Mouse (Mus musculus): ENCODE measurements around the gene Mab21l3. TPM values are rescaled to one million over a fixed set of nuclear protein-coding genes. Genes with fewer than 3 reads are reported as not detected.

The Mab21l3 gene
- polyA plus RNA-seq (2016; fragmentation: Nextera tagmentation; extraction: Ambion mirVana) = 0.71 and 0.72 TPM in 2 replicates

DNA sequence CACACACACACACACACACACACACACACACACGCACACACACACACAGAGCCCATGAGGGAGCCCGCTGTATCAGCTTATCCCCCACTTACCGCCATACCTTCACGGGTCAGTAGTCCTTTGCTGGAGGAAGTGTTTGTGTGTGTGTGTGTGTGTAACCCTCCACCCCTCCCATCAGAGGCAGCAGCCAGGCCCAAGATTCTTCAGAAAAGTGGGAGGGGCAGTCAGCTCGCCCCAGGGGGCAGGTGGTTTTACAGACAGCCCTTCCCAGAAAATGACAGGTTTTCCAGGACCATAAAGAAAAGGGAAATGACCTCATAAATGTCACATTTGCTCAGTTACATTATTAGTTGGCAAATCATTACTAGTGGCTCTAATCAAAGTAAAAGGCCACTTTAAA lies at the start of gene Mab21l3:
Mab21l3 (minus strand) TSS at position 144 of the 400 bp plus-strand sequence.
- no peak for ATAC-seq (ENCODE audit: low FRiP score)

DNA sequence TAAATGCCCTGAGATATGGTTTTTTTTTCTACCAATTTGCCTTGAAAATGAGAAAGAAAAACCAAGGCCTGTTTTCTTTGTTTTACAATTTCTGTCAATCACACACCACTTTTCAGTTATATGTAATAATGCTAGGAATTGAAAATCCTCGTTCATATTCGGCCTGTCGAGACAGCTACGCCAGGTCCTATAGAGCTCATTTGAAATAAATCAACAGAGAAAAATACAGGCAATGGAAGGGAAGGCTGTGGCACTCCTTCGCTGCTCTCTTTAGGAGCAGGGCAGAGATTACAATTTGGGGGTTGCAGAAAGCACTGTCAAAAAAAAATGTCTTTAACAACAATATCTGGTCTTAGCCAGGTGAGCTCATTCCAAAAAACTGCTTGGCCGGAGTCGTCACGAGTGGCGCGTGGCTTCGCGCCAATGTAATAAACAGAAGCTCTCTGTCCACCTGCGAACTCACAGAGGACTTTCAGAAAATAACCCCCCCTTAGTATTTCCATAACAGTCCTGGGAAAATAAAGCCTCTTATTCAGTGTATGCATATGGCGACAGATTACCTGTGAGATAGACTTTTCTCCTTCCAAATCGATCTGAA lies 48.7 kb upstream of the Mab21l3 start:
- Histone ChIP-seq H3K4me2 (replicated peaks) (no peak overlapping the region), H3K4me1 (peaks cover under 1% of the 10 kb centered on the region; the same call in 1 of the 2 replicates), H3K36me3 (no peaks in the 10 kb centered on the region), H3K4me3 (no peak overlapping the region), H3K27ac (peak overlapping the region; percentile 68), H3K27me3 (no peaks in the 10 kb centered on the region), H3K9me3 (replicated peaks) (no peaks in the 10 kb centered on the region), H3K9ac (no peak overlapping the region)
- no peak for ATAC-seq (ENCODE audit: low FRiP score)
- 85% methylated on average over 15 of the region's 15 CpGs for WGBS

More for the DNA sequence above, at the start of gene Mab21l3:
- Histone ChIP-seq H3K4me2 (replicated peaks) (no peak within 1 kb of the TSS), H3K27me3 (no peaks in the 10 kb centered on the region), H3K9me3 (replicated peaks) (no peaks in the 10 kb centered on the region), H3K4me1 (no peaks in the 10 kb centered on the region), H3K4me3 (no peak within 1 kb of the TSS), H3K27ac (no peak within 1 kb of the TSS), H3K36me3 (no peaks in the 10 kb centered on the region), H3K9ac (no peak within 1 kb of the TSS)
- WGBS = 71% methylated on average over 5 of the region's 5 CpGs

DNA sequence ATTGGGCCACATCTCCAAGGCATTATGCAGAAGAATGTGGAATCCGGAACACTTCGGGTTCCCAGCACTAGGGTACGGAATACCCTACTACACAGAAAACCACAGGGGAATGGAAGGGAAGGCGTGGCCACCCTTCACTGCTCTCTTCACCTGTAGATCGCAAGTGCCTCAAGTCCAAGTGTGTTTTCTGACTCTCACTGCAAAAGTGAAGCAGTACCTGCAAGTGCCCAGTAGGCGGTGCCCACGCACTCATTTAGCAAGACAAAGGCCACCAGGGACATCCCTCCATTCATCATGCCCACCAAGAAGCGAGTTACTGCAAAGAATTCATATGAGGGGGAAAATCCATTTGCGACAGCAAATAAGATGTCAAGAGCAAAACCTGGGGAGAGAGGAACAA lies 48.1 kb upstream of the Mab21l3 start:
- Histone ChIP-seq H3K27ac (peak overlapping the region; percentile 68; the same call in 1 of the 2 replicates), H3K36me3 (no peaks in the 10 kb centered on the region), H3K4me3 (no peak overlapping the region), H3K9me3 (replicated peaks) (no peaks in the 10 kb centered on the region), H3K4me1 (no peaks in the 10 kb centered on the region), H3K9ac (no peak overlapping the region), H3K4me2 (replicated peaks) (no peak overlapping the region), H3K27me3 (no peaks in the 10 kb centered on the region)
- ATAC-seq (ENCODE audit: low FRiP score) = peak; percentile 64
- WGBS = 26% methylated on average over 9 of the region's 9 CpGs

GRCm38 (mm10) chr3:101895376-101895910 lies 46.7 kb upstream of the Mab21l3 start:
- Histone ChIP-seq H3K4me2 (replicated peaks) (no peak overlapping the region), H3K4me1 (no peaks in the 10 kb centered on the region), H3K4me3 (no peak overlapping the region), H3K27me3 (no peaks in the 10 kb centered on the region), H3K27ac (no peak overlapping the region), H3K9ac (no peak overlapping the region), H3K36me3 (no peaks in the 10 kb centered on the region), H3K9me3 (replicated peaks) (no peaks in the 10 kb centered on the region)
- 84% methylated on average over 7 of the region's 7 CpGs for WGBS
- no peak for ATAC-seq (ENCODE audit: low FRiP score)

- no peak for ATAC-seq (ENCODE audit: low FRiP score)
- WGBS = 39% methylated on average over 3 of the region's 3 CpGs
- H3K4me2 ChIP-seq (replicated peaks) = no peak overlapping the region
These were observed 36.8 kb upstream of the Mab21l3 start for GRCm38 (mm10) chr3:101885591-101885990.

DNA sequence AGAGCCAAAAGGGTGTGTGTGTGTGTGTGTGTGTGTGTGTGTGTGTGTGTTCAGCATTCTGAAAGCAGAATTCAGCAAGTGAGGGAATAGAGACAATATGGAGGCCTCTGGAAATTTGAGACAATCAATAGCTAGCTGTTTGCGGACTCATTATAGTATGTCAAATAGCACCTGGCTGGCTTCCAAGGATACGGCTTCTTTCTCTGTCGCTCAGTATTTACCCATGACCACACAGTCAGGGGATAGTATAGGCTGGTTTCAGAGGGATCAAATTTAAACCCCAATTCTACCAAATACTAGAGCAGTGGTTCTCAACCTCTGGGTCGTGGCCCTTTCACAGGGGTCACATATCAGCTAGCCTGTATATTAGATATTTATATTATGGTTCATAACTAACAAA lies 36.3 kb upstream of the Mab21l3 start:
- no peak overlapping the region for H3K4me3 ChIP-seq
- H3K9me3 ChIP-seq (replicated peaks) = no peaks in the 10 kb centered on the region
- H3K9ac ChIP-seq = no peak overlapping the region
- H3K4me1 ChIP-seq = peaks cover 8% of the 10 kb centered on the region
- WGBS = 53% methylated on average over 4 of the region's 4 CpGs
- H3K4me2 ChIP-seq (replicated peaks) = no peak overlapping the region
- H3K36me3 ChIP-seq = no peaks in the 10 kb centered on the region
- H3K27ac ChIP-seq = no peak overlapping the region; the same call in 1 of the 2 replicates
- H3K27me3 ChIP-seq = no peaks in the 10 kb centered on the region
- no peak for ATAC-seq (ENCODE audit: low FRiP score)

More at GRCm38 (mm10) chr3:101885591-101885990, 36.8 kb upstream of the Mab21l3 start:
- Histone ChIP-seq H3K9me3 (replicated peaks) (no peaks in the 10 kb centered on the region), H3K9ac (no peak overlapping the region), H3K27me3 (no peaks in the 10 kb centered on the region), H3K4me1 (peaks cover 8% of the 10 kb centered on the region), H3K27ac (no peak overlapping the region), H3K36me3 (no peaks in the 10 kb centered on the region), H3K4me3 (no peak overlapping the region)

DNA sequence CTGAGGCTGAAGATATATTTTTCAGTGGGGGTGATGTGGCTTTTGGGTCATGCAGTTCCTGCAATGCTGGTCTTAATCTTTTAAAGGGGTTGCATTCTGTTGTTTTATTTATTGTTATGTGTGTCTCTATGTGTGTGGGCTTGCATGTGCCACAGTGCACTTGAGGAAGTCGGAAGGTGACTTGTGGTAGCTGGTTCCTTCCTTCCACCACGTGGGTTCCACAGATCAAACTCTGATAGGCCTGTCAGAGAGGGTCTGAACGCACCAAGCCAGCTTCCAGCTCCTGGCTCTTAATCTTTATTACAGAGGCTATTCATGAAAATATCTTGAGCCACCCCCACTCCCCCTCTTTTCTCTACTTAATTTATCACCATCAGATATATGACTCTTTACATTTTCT lies 35.1 kb upstream of the Mab21l3 start:
- ATAC-seq (ENCODE audit: low FRiP score) = no peak
- WGBS = 79% methylated on average over 3 of the region's 3 CpGs

GRCm38 (mm10) chr3:101881721-101882120 lies 33.0 kb upstream of the Mab21l3 start:
- Histone ChIP-seq H3K9ac (no peak overlapping the region), H3K36me3 (peaks cover 9% of the 10 kb centered on the region; the same call in 1 of the 2 replicates), H3K4me1 (peaks cover 16% of the 10 kb centered on the region), H3K4me3 (no peak overlapping the region), H3K27ac (no peak overlapping the region), H3K27me3 (no peaks in the 10 kb centered on the region), H3K9me3 (replicated peaks) (no peaks in the 10 kb centered on the region), H3K4me2 (replicated peaks) (no peak overlapping the region)
- no peak for ATAC-seq (ENCODE audit: low FRiP score)
- 72% methylated on average over 9 of the region's 9 CpGs for WGBS

More for the DNA sequence above, 35.1 kb upstream of the Mab21l3 start:
- Histone ChIP-seq H3K36me3 (peaks cover 9% of the 10 kb centered on the region; the same call in 1 of the 2 replicates), H3K4me1 (peaks cover 8% of the 10 kb centered on the region), H3K9me3 (replicated peaks) (no peaks in the 10 kb centered on the region), H3K27me3 (no peaks in the 10 kb centered on the region), H3K4me2 (replicated peaks) (no peak overlapping the region), H3K4me3 (no peak overlapping the region), H3K9ac (no peak overlapping the region), H3K27ac (no peak overlapping the region)

DNA sequence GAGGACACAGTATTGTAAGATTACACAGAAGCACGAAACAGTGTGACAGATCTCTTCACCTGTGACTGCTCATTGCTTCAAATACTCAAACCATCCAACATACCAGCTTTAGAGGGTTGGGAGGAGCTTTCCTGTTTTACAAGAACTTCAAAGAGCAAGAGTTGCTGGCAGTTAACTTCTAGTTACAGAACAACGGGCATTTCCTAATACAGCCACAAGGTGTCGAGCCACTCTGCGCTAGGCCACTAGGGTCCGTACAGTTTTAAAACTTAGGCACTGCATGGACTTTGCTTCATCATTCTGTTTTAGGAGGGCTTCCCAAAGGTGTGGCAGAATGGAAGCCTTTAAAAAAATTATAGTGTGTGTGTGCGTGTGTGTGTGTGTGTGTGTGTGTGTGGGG lies 32.1 kb upstream of the Mab21l3 start:
- H3K4me3 ChIP-seq = no peak overlapping the region
- H3K9me3 ChIP-seq (replicated peaks) = no peaks in the 10 kb centered on the region
- H3K36me3 ChIP-seq = peaks cover 9% of the 10 kb centered on the region; the same call in 1 of the 2 replicates
- H3K9ac ChIP-seq = no peak overlapping the region
- H3K4me2 ChIP-seq (replicated peaks) = no peak overlapping the region
- no peaks in the 10 kb centered on the region for H3K27me3 ChIP-seq
- ATAC-seq (ENCODE audit: low FRiP score) = no peak
- 83% methylated on average over 6 of the region's 6 CpGs for WGBS
- H3K27ac ChIP-seq = no peak overlapping the region
- peaks cover 18% of the 10 kb centered on the region for H3K4me1 ChIP-seq

DNA sequence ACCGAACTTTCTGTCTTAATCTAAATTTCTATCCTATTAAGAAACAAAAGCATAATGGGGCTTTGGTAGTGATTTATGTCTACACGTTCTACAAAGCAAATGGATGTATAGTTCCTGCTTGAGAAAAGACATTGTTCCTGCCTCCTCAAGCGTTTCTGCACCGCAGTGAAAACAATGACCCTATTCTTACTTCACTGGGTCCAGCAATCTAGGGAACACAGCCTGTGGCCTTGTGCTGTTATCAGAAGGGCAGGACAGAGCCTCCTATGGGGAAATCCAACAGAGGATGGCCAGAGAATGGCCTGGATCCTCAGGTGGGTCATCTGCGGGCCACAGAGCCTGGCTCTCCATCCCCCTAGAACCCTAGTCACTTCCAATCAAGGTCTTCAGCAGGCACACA lies 29.4 kb upstream of the Mab21l3 start:
- no peak overlapping the region for H3K4me3 ChIP-seq
- no peak for ATAC-seq (ENCODE audit: low FRiP score)
- no peak overlapping the region for H3K9ac ChIP-seq
- H3K4me1 ChIP-seq = peaks cover 20% of the 10 kb centered on the region
- H3K36me3 ChIP-seq = peaks cover 12% of the 10 kb centered on the region; the same call in 1 of the 2 replicates
- 24% methylated on average over 5 of the region's 5 CpGs for WGBS
- no peak overlapping the region for H3K27ac ChIP-seq
- no peak overlapping the region for H3K4me2 ChIP-seq (replicated peaks)
- no peaks in the 10 kb centered on the region for H3K9me3 ChIP-seq (replicated peaks)
- no peaks in the 10 kb centered on the region for H3K27me3 ChIP-seq

- H3K9ac ChIP-seq = no peak overlapping the region
- H3K27me3 ChIP-seq = no peaks in the 10 kb centered on the region
- 61% methylated on average over 7 of the region's 7 CpGs for WGBS
- peaks cover 12% of the 10 kb centered on the region; the same call in 1 of the 2 replicates for H3K36me3 ChIP-seq
- no peak for ATAC-seq (ENCODE audit: low FRiP score)
- no peak overlapping the region for H3K4me2 ChIP-seq (replicated peaks)
- no peak overlapping the region for H3K4me3 ChIP-seq
- H3K4me1 ChIP-seq = peaks cover 20% of the 10 kb centered on the region
- H3K9me3 ChIP-seq (replicated peaks) = no peaks in the 10 kb centered on the region
- 0 out of 2 replicates have a peak overlapping the region, but pooled peaks have one; percentile 31 for H3K27ac ChIP-seq
These were observed 27.9 kb upstream of the Mab21l3 start for GRCm38 (mm10) chr3:101876459-101877285.

- Histone ChIP-seq H3K27me3 (no peaks in the 10 kb centered on the region), H3K4me2 (replicated peaks) (no peak overlapping the region), H3K4me1 (peaks cover 20% of the 10 kb centered on the region), H3K4me3 (no peak overlapping the region), H3K27ac (peak overlapping the region; percentile 44), H3K9ac (no peak overlapping the region), H3K9me3 (replicated peaks) (no peaks in the 10 kb centered on the region), H3K36me3 (peaks cover 15% of the 10 kb centered on the region; the same call in 1 of the 2 replicates)
- ATAC-seq (ENCODE audit: low FRiP score) = peak; percentile 53
- WGBS = 59% methylated on average over 10 of the region's 10 CpGs
These were observed 26.6 kb upstream of the Mab21l3 start for GRCm38 (mm10) chr3:101875258-101875920.

All from hindbrain, embryonic 12.5 days (tissue).